Mouse (Mus musculus) midbrain, embryonic 14.5 days (tissue): ENCODE measurements around the gene Muc13. TPM values are rescaled to one million over a fixed set of nuclear protein-coding genes. Genes with fewer than 3 reads are reported as not detected.
A peak's percentile ranks its signal among the peaks of the same experiment; 100 is the strongest.

Source experiments
- ATAC-seq: fragments of 200-750 bp; cut with Nextera tagmentation; 2 replicates; pipeline ENCODE4 v1.8.0; 2017; ENCODE audit warnings: moderate number of reproducible peaks, moderate library complexity; ENCODE audit not compliant: low FRiP score, low TSS enrichment
- DNase-seq: peaks from one replicate; pipeline ENCODE4 v3.0.0-alpha.2; 2015
- H3K27ac ChIP-seq: fragments of 300-500 bp; sonication (generic); replicated peaks from 2 replicates; pipeline ENCODE4 v1.5.1; 2014; ENCODE audit warnings: mild to moderate bottlenecking, low read depth, low read length, moderate library complexity
- H3K27me3 ChIP-seq: fragments of 300-500 bp; sonication (generic); 2 replicates; pipeline ENCODE4 v1.6.1; 2014; ENCODE audit warnings: low read length, control low read depth, mixed read lengths; ENCODE audit not compliant: control insufficient read depth, insufficient read depth
- H3K36me3 ChIP-seq: fragments of 300-500 bp; sonication (generic); 2 replicates; pipeline ENCODE4 v1.6.1; 2014; ENCODE audit warnings: low read length, control low read depth; ENCODE audit not compliant: control insufficient read depth, insufficient read depth
- H3K4me1 ChIP-seq: fragments of 300-500 bp; sonication (generic); 2 replicates; pipeline ENCODE4 v1.6.1; 2014; ENCODE audit warnings: mild to moderate bottlenecking, antibody characterized with exemption, low read length, control low read depth; ENCODE audit not compliant: control insufficient read depth, insufficient read depth
- H3K4me2 ChIP-seq: fragments of 300-500 bp; sonication (generic); 2 replicates; pipeline ENCODE4 v1.6.1; 2014; ENCODE audit warnings: mild to moderate bottlenecking, low read length, moderate library complexity
- H3K4me3 ChIP-seq: fragments of 300-500 bp; sonication (generic); replicated peaks from 2 replicates; pipeline ENCODE4 v1.5.1; 2014; ENCODE audit warnings: low read depth, low read length
- H3K9ac ChIP-seq: fragments of 300-500 bp; sonication (generic); replicated peaks from 2 replicates; pipeline ENCODE4 v1.6.1; 2014; ENCODE audit warnings: mild to moderate bottlenecking, low read length, moderate library complexity
- H3K9me3 ChIP-seq: fragments of 300-500 bp; sonication (generic); 2 replicates; pipeline ENCODE4 v1.6.1; 2016; ENCODE audit warnings: low read length, control low read depth, mixed read lengths; ENCODE audit not compliant: control insufficient read depth
- WGBS: fragments of 180-500 bp; shearing (Covaris S2); extraction: QIAGEN DNeasy Blood & Tissue Kit; methylation state at CpG from one replicate; pipeline ENCODE4 v1.1.7; 2014; 5-methylcytosine and 5-hydroxymethylcytosine counted together
- polyA plus RNA-seq: library from polyadenylated mRNA; unstranded; fragments of >200 nt; fragmentation: Nextera tagmentation; extraction: Ambion mirVana; gene quantifications from 2 replicates; pipeline ENCODE4 v1.2.1, GENCODE M21; 2014

Muc13 gene
- polyA plus RNA-seq, 1 experiment from 2014 or later: not detected

DNA sequence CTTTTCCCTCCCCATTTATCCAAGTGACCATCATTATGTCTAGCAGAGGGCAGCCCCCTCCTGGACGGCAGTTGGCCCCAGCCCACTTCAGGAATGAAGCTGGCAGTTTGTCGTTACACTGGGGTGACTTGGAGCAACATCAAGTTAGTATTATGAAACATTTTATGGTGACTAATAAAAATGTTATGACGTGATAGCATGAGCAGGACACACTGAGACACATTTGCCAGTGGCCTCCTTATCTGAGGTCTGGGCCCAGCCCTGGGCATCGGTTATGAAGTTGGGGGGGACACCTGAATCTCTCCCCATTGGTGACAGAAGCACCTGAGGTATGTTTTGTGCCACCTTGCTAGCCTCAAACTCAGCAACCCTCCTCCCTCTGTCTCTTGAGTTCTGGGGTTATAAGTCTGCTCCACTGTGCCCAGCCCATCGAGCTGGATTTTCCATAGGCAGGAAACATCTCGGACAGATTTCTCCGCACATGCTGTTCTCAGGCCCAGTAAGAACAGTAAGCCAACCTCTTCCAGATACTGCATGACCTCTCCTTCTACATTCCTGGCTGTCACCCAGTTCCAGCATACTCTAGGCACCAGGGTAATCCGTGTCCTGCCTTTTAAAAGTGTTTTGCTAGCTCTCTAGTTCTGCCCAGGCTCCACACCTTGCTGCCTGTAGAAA, 40.8 kb upstream of the Muc13 start:
- no peak for ATAC-seq
- no peak overlapping the region for H3K27ac ChIP-seq
- H3K4me3 ChIP-seq: no peak overlapping the region
- DNase-seq: no peak
- no peaks in the 10 kb centered on the region for H3K9me3 ChIP-seq
- H3K9ac ChIP-seq: no peak overlapping the region
- WGBS: 92% methylated on average over 8 of the region's 8 CpGs
- 0 out of 2 replicates have a peak, but pooled peaks cover 2% of the 10 kb centered on the region for H3K36me3 ChIP-seq
- no peaks in the 10 kb centered on the region for H3K27me3 ChIP-seq
- no peaks in the 10 kb centered on the region for H3K4me1 ChIP-seq
- H3K4me2 ChIP-seq: no peak overlapping the region

DNA sequence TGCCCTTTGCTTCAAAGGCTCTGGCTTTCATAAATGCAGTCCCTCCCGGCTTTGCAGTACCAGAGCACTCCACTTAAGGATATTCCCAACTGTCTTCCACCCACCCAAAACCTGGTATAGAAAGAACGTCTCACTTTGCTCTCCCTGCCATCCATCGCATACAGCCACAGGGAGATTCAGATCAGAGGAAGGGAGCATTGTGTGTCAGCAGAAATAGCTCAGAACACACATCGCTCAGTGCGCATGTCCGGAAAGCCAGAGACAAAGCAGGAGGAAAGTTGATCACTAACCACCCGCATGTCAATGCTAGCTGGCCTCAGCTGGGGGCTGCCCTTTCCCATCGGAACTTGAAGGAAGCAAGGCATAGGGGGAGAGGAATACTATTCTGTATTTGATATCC, 38.5 kb upstream of the Muc13 start:
- 0 out of 2 replicates have a peak, but pooled peaks cover 2% of the 10 kb centered on the region for H3K36me3 ChIP-seq
- DNase-seq (no peak), ATAC-seq (no peak)
- no peak overlapping the region for H3K4me2 ChIP-seq
- H3K27ac ChIP-seq: no peak overlapping the region
- H3K27me3 ChIP-seq: no peaks in the 10 kb centered on the region
- 67% methylated on average over 8 of the region's 8 CpGs for WGBS
- no peaks in the 10 kb centered on the region for H3K4me1 ChIP-seq
- H3K9ac ChIP-seq: no peak overlapping the region
- no peaks in the 10 kb centered on the region for H3K9me3 ChIP-seq
- H3K4me3 ChIP-seq: no peak overlapping the region

DNA sequence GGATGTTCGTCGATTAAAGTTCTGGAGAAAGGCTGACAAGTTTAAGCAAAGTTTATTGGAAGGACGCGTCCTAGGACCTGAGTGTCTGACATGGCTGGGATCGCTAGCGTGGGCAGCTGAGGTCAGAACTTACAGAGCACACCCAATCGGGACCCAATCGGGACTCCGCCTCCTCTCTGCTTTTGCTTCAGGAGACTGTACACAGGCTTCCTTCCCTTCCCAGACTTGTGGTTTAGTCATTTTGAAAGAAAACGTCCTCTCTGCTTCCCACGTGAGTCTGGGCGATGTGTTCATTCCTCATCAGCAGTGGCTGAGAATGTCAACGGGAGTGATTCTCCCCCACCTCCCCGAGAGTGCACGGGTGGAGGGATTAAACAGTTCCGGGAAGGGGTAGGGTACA, 37.9 kb upstream of the Muc13 start:
- 55% methylated on average over 16 of the region's 16 CpGs for WGBS
- Histone ChIP-seq H3K9ac (no peak overlapping the region), H3K36me3 (0 out of 2 replicates have a peak, but pooled peaks cover 2% of the 10 kb centered on the region), H3K27ac (no peak overlapping the region), H3K4me1 (no peaks in the 10 kb centered on the region), H3K27me3 (no peaks in the 10 kb centered on the region), H3K4me3 (no peak overlapping the region), H3K9me3 (no peaks in the 10 kb centered on the region), H3K4me2 (0 out of 2 replicates have a peak overlapping the region, but pooled peaks have one; percentile 8)
- ATAC-seq: no peak
- DNase-seq: no peak

DNA sequence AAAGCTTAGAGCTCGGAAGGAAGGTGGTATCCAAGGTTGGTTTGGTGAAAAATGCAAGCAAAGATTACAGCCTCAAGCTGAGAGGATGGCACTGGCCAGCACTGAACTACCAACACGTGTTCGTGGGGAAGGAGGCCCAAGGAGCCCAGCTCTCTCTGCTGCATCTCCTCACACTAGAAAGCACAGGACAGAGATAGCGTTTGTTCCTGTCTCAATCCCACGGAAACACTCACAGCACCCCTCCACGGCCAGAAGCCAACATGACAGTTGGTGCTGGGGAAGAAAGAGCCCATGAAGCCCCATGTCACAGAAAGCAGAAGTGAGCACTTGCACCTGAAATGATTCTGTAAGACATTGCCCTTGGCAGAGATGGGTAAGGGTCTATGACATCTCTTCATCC, 37.4 kb upstream of the Muc13 start:
- H3K27me3 ChIP-seq: no peaks in the 10 kb centered on the region
- H3K4me1 ChIP-seq: no peaks in the 10 kb centered on the region
- H3K36me3 ChIP-seq: 0 out of 2 replicates have a peak, but pooled peaks cover 2% of the 10 kb centered on the region
- ATAC-seq (no peak), DNase-seq (no peak)
- H3K4me3 ChIP-seq: no peak overlapping the region
- 48% methylated on average over 6 of the region's 6 CpGs for WGBS
- no peak overlapping the region for H3K27ac ChIP-seq
- no peak overlapping the region for H3K9ac ChIP-seq
- H3K4me2 ChIP-seq: 0 out of 2 replicates have a peak overlapping the region, but pooled peaks have one; percentile 8
- no peaks in the 10 kb centered on the region for H3K9me3 ChIP-seq

DNA sequence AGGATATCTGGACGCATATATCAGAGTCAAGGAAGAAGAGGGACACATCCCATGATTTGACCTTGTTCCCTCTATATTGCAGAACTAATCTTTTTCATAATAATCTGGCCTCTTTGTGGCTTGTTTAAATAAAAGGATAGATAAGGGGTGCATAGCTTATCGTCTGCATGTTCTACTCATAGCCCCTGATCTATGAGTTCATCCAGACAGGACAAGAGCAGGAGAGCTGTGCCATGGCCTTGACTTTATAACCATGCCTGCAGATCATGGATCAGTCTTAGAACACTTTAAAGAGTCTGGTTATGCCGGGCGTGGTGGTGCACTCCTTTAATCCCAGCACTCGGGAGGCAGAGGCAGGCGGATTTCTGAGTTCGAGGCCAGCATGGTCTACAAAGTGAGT, 34.6 kb upstream of the Muc13 start:
- H3K4me3 ChIP-seq: no peak overlapping the region
- H3K9me3 ChIP-seq: no peaks in the 10 kb centered on the region
- H3K27me3 ChIP-seq: no peaks in the 10 kb centered on the region
- H3K4me1 ChIP-seq: peaks cover 3% of the 10 kb centered on the region
- WGBS: 93% methylated on average over 7 of the region's 7 CpGs
- no peak overlapping the region for H3K4me2 ChIP-seq
- no peak overlapping the region for H3K9ac ChIP-seq
- H3K27ac ChIP-seq: no peak overlapping the region
- no peak for DNase-seq
- no peaks in the 10 kb centered on the region for H3K36me3 ChIP-seq
- ATAC-seq: no peak

DNA sequence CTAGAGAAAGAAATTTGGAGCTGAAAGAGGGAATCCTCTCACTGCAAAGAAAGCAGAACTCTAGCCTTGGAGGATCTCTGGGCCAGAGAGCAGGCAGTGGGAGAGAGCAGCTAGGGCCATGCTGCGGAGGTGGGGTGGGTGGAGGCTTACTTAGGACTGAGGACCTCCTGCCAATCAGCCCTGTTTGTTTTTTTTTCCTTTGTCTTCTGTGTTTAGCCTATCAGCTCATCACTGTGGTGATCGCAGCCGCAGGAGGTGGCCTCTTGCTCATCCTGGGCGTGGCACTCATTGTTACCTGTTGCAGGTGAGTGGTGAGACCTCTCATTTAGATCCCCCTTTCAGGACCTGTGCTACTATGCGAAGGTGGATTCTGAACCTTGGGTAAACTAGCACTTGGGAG, 33.3 kb upstream of the Muc13 start:
- Histone ChIP-seq H3K4me2 (peak overlapping the region; percentile 25), H3K9ac (no peak overlapping the region), H3K27me3 (no peaks in the 10 kb centered on the region), H3K4me1 (peaks cover 12% of the 10 kb centered on the region), H3K36me3 (no peaks in the 10 kb centered on the region), H3K4me3 (no peak overlapping the region), H3K9me3 (no peaks in the 10 kb centered on the region), H3K27ac (no peak overlapping the region)
- ATAC-seq (no peak), DNase-seq (no peak)
- WGBS: 33% methylated on average over 5 of the region's 5 CpGs

DNA sequence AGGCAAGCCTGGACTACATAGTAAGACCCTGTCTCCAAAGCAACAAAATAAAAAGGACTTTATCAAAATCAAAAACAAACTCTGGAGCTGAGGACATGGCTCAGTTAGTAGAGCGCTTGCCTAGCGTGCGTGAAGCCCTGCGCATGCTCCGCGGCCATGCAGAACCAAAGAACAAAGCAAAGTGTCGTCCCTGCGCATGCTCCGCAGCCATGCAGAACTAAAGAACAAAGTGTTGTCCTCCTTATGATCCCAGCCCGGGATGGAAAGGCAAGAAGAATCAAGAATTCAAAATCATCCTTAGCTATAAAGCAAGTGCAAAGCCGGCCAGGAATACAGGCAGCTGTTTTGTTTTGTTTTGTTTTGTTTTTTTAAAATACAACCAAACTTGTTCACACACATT, 32.8 kb upstream of the Muc13 start:
- Histone ChIP-seq H3K4me3 (no peak overlapping the region), H3K27ac (no peak overlapping the region), H3K36me3 (no peaks in the 10 kb centered on the region), H3K4me1 (peaks cover 12% of the 10 kb centered on the region), H3K9ac (no peak overlapping the region), H3K9me3 (no peaks in the 10 kb centered on the region), H3K27me3 (no peaks in the 10 kb centered on the region), H3K4me2 (peak overlapping the region; percentile 25)
- no peak for ATAC-seq
- WGBS: 30% methylated on average over 11 of the region's 11 CpGs
- DNase-seq: peak; percentile 77

DNA sequence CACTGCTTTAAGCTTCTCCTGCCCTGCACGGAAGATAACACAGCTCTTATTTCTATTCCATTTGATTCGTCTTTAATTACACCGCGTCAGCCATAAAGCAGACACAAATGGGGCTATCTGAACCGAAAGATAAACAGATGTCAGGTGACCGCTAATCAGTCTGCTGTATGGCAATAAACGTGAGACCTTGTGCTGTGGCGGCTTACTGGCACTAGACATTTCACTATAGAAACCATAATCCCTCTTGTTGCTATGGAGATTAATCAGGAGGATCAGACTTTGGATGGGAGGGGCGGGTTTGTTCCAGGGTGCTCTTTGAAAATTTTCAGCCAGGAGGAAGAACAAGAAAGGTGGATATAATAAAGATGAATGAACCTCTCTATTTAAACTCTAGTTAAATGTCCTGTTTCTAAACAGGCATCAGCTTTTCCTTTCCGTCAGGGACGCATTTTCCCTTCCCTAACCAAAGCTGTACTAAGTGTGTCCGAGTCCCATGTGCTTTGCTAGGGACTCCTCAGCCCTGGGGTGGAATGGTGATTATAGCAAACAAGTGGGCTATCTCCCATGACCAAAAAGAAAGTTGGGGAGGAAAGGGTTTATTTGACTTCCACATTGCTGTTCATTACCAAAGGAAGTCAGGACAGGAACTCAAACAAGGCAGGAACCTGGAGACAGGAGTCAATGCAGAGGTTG, 29.2 kb upstream of the Muc13 start:
- no peak overlapping the region for H3K9ac ChIP-seq
- DNase-seq (peak; percentile 84), ATAC-seq (peak; percentile 80)
- no peaks in the 10 kb centered on the region for H3K36me3 ChIP-seq
- H3K27me3 ChIP-seq: no peaks in the 10 kb centered on the region
- no peak overlapping the region for H3K4me3 ChIP-seq
- peak overlapping the region; percentile 72 for H3K27ac ChIP-seq
- WGBS: 6% methylated on average over 12 of the region's 12 CpGs
- peak overlapping the region; percentile 33 for H3K4me2 ChIP-seq
- H3K9me3 ChIP-seq: no peaks in the 10 kb centered on the region
- H3K4me1 ChIP-seq: peaks cover 12% of the 10 kb centered on the region

DNA sequence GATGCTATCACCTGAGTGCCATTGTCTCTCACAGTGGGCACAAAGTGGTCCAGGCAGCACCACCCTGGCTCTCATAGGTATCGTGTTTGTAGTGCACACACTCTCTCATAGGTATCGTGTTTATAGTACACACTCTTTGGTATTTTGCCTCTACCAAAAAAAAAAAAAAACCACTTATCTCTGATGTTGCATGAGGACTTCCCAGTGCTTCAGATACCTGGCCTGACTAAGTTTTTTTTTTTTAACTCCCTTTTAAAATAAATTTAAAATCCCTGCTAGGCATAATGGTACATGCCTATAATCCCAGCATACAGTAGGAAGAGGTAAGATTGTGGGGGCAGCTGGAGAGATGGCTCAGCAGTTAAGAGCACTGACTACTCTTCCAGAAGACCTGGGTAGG, 28.4 kb upstream of the Muc13 start:
- Histone ChIP-seq H3K9ac (no peak overlapping the region), H3K27me3 (no peaks in the 10 kb centered on the region), H3K4me3 (no peak overlapping the region), H3K27ac (peak overlapping the region; percentile 53), H3K9me3 (no peaks in the 10 kb centered on the region), H3K4me1 (peaks cover 12% of the 10 kb centered on the region), H3K4me2 (no peak overlapping the region), H3K36me3 (no peaks in the 10 kb centered on the region)
- 93% methylated on average over 2 of the region's 2 CpGs for WGBS
- ATAC-seq: no peak
- no peak for DNase-seq
